In genomic region chr12:59509857-59510256, GRCm38 (mm10) we compare ENCODE assay signal across 16 mouse cellular contexts.
DNase-seq lines count a peak whose midpoint lies in the region; ATAC-seq and TF ChIP-seq lines count a peak whose summit lies in the region.
"Had no signal": no experiment of that assay in that cellular context is flagged by ENCODE, and none has a peak within 500 bp of the region (broad histone marks: within the 10 kb centered on the region; RNA-seq: fewer than 3 reads in every experiment).

No protein-coding gene starts in this region.

- 84% methylated on average over 4 of the region's 4 CpGs for WGBS in intestine, postnatal 0 days

- H3K27ac ChIP-seq in layer of hippocampus, adult 2 months, result peak overlapping the region; percentile 62
- no peak overlapping the region for H3K27ac ChIP-seq in intestine, postnatal 0 days (ENCODE audit: low read depth, low read length)
- H3K27ac ChIP-seq: embryonic facial prominence, embryonic 15.5 days; heart, embryonic 10.5 days; hindbrain, embryonic 15.5 days; liver, embryonic 12.5 days had no signal

- peak; percentile 77 for TF ChIP-seq CTCF in layer of hippocampus, adult 2 months (conservative IDR thresholded peaks at IDR 0.05)
- no peak for TF ChIP-seq CTCF in intestine, postnatal 0 days (IDR thresholded peaks at IDR 0.05; ENCODE audit: low read depth)

- no peaks in the 10 kb centered on the region for H3K36me3 ChIP-seq in intestine, postnatal 0 days (ENCODE audit: control insufficient read depth, insufficient read depth)
- H3K36me3 ChIP-seq: embryonic facial prominence, embryonic 15.5 days; G1E; heart, embryonic 10.5 days; hindbrain, embryonic 15.5 days; liver, embryonic 12.5 days had no signal

- H3K9me3 ChIP-seq in intestine, postnatal 0 days (ENCODE audit: control insufficient read depth), result no peaks in the 10 kb centered on the region
- H3K9me3 ChIP-seq: embryonic facial prominence, embryonic 15.5 days; G1E; heart, embryonic 10.5 days; hindbrain, embryonic 15.5 days; liver, embryonic 12.5 days had no signal

- intact Hi-C loops in left cerebral cortex, postnatal 4 days (cut with DNase I), result no loop called here

- H3K4me3 ChIP-seq in layer of hippocampus, adult 2 months, result no peak overlapping the region
- H3K4me3 ChIP-seq in intestine, postnatal 0 days (ENCODE audit: low read depth, low read length), result no peak overlapping the region
- H3K4me3 ChIP-seq: embryonic facial prominence, embryonic 15.5 days; heart, embryonic 10.5 days; hindbrain, embryonic 15.5 days; liver, embryonic 12.5 days had no signal

- H3K4me1 ChIP-seq in intestine, postnatal 0 days (replicated peaks; ENCODE audit: control insufficient read depth, insufficient read depth, low read length), result no peaks in the 10 kb centered on the region
- H3K4me1 ChIP-seq: embryonic facial prominence, embryonic 15.5 days; heart, embryonic 10.5 days; hindbrain, embryonic 15.5 days; liver, embryonic 12.5 days had no signal

- peak; percentile 8 to 52 for DNase-seq in adrenal gland, adult (ENCODE audit: inconsistent age in 2 of 2, low spot score in 1 of 2)
- no peak for DNase-seq in adrenal gland, postnatal 4 days (ENCODE audit: low spot score in 2 of 2)
- DNase-seq in left cerebral cortex, adult 11 months (ENCODE audit: low spot score), result peak; percentile 14
- DNase-seq in left cerebral cortex, postnatal 4 days, result no peak
- DNase-seq in layer of hippocampus, adult 2 months (ENCODE audit: low spot score in 2 of 2), result peak in 1 of 2 experiments; percentile 63
- DNase-seq in right cerebral cortex, postnatal 36 days (ENCODE audit: low spot score in 2 of 2), result peak; percentile 23 to 28
- DNase-seq in thymus, adult 18-20 months, result no peak
- DNase-seq: cerebellum, adult 9-10 months; lung, postnatal 4 days had no signal

- H3K9ac ChIP-seq in intestine, postnatal 0 days (ENCODE audit: low read depth, low read length), result no peak overlapping the region
- H3K9ac ChIP-seq: embryonic facial prominence, embryonic 15.5 days; hindbrain, embryonic 15.5 days; liver, embryonic 12.5 days had no signal

- H3K4me2 ChIP-seq in intestine, postnatal 0 days (replicated peaks; ENCODE audit: low read depth), result no peak overlapping the region
- H3K4me2 ChIP-seq: embryonic facial prominence, embryonic 15.5 days; hindbrain, embryonic 15.5 days; liver, embryonic 12.5 days had no signal

- no peaks in the 10 kb centered on the region for H3K27me3 ChIP-seq in intestine, postnatal 0 days (replicated peaks; ENCODE audit: control insufficient read depth, insufficient read depth, low read length)
- H3K27me3 ChIP-seq: embryonic facial prominence, embryonic 15.5 days; hindbrain, embryonic 15.5 days; liver, embryonic 12.5 days had no signal

- ATAC-seq in intestine, postnatal 0 days, result no peak
- ATAC-seq: forebrain, embryonic 16.5 days; liver, embryonic 12.5 days had no signal

Comparison
In these comparisons a context has a peak if more than half of its experiments do, and no peak if none do; other contexts are left out.
1. DNase-seq: peak in adrenal gland, adult (2 of 2), left cerebral cortex, adult 11 months (single experiment) and right cerebral cortex, postnatal 36 days (2 of 2); none in adrenal gland, postnatal 4 days (0 of 2), left cerebral cortex, postnatal 4 days (single experiment) and thymus, adult 18-20 months (0 of 2).